Mouse (Mus musculus): ENCODE measurements at regions not wholly inside any gene's neighbourhood (a gene's known extent, or its start where the extent isn't known, plus 50 kb on each side); places are given as distances from the start of the nearest gene placed in this dataset.

- no peak for DNase-seq (ENCODE audit: low read depth, low spot score)
Measured at GRCm38 (mm10) chr13:41694749-41695419, 89.2 kb downstream of the Tmem170b start.

GRCm38 (mm10) chr13:41696767-41697445 lies 91.2 kb downstream of the Tmem170b start:
- DNase-seq (ENCODE audit: low read depth, low spot score): no peak

- DNase-seq (ENCODE audit: low read depth, low spot score): no peak
Measured at GRCm38 (mm10) chr13:41701345-41701744, 95.6 kb downstream of the Tmem170b start.

GRCm38 (mm10) chr13:41701829-41702231 lies 96.1 kb downstream of the Tmem170b start:
- no peak for DNase-seq (ENCODE audit: low read depth, low spot score)

- DNase-seq (ENCODE audit: low read depth, low spot score): no peak
Measured at GRCm38 (mm10) chr13:41703196-41703595, 97.5 kb downstream of the Tmem170b start.

- no peak for DNase-seq (ENCODE audit: low read depth, low spot score)
Measured at GRCm38 (mm10) chr13:41703618-41704017, 97.9 kb downstream of the Tmem170b start.

- DNase-seq (ENCODE audit: low read depth, low spot score): no peak
Measured at GRCm38 (mm10) chr13:41704806-41705205, 99.1 kb downstream of the Tmem170b start.

GRCm38 (mm10) chr13:41705636-41706035 lies 99.9 kb downstream of the Tmem170b start:
- no peak for DNase-seq (ENCODE audit: low read depth, low spot score)

- DNase-seq (ENCODE audit: low read depth, low spot score): no peak
Measured at GRCm38 (mm10) chr13:41707811-41708210, 102.1 kb downstream of the Tmem170b start.

- no peak for DNase-seq (ENCODE audit: low read depth, low spot score)
Measured at GRCm38 (mm10) chr13:41709071-41709470, 103.4 kb downstream of the Tmem170b start.

- DNase-seq (ENCODE audit: low read depth, low spot score): peak; percentile 78
Measured at GRCm38 (mm10) chr13:41709475-41710227, 103.9 kb downstream of the Tmem170b start.

GRCm38 (mm10) chr13:41712616-41713015 lies 106.9 kb downstream of the Tmem170b start:
- DNase-seq (ENCODE audit: low read depth, low spot score): no peak

Data from retina, postnatal 7 days (tissue).